Mouse (Mus musculus): ENCODE data around the gene Bglap3.
"Not testable (repeated sequence)": the region's sequence is repeated elsewhere in the genome, so short reads cannot be mapped to it uniquely, and the experiment has no call there.

Bglap3 gene

GRCm38 (mm10) chr3:88372643-88373042 lies at the start of gene Bglap3:
Gene Bglap3, minus strand, starts transcription at chr3:88372743.
- in situ Hi-C loops (cut with MboI, MseI) = not testable (repeated sequence)

- in situ Hi-C loops (cut with MboI, MseI) = no loop called here
Measured at GRCm38 (mm10) chr3:88422020-88422720, 49.6 kb upstream of the Bglap3 start.

- in situ Hi-C loops (cut with MboI, MseI) = no loop called here
Measured at GRCm38 (mm10) chr3:88420771-88421170, 48.2 kb upstream of the Bglap3 start.

- in situ Hi-C loops (cut with MboI, MseI) = no loop called here
Measured at GRCm38 (mm10) chr3:88418016-88418415, 45.5 kb upstream of the Bglap3 start.

- in situ Hi-C loops (cut with MboI, MseI) = no loop called here
Measured at GRCm38 (mm10) chr3:88415668-88416067, 43.1 kb upstream of the Bglap3 start.

- in situ Hi-C loops (cut with MboI, MseI) = loop anchor here (5.0 kb wide), 1 partner anchor 110 kb away; no protein-coding TSS in a partner anchor
Measured at GRCm38 (mm10) chr3:88412636-88413035, 40.1 kb upstream of the Bglap3 start.

GRCm38 (mm10) chr3:88411681-88412080 lies 39.1 kb upstream of the Bglap3 start:
- in situ Hi-C loops (cut with MboI, MseI) = loop anchor here (5.0 kb wide), 1 partner anchor 111 kb away; no protein-coding TSS in a partner anchor

- in situ Hi-C loops (cut with MboI, MseI) = loop anchor here (5.0 kb wide), 1 partner anchor 112 kb away; no protein-coding TSS in a partner anchor
Measured at GRCm38 (mm10) chr3:88410645-88411031, 38.1 kb upstream of the Bglap3 start.

GRCm38 (mm10) chr3:88409741-88410644 lies 37.5 kb upstream of the Bglap3 start, which contains the start of gene Pmf1:
Gene Pmf1, minus strand, starts transcription at chr3:88410331.
- in situ Hi-C loops (cut with MboI, MseI) = loop anchor here (5.0 kb wide), 2 partner anchors 62 to 112 kb away; no protein-coding TSS in a partner anchor

- in situ Hi-C loops (cut with MboI, MseI) = loop anchor here (5.0 kb wide), 1 partner anchor 63 kb away; no protein-coding TSS in a partner anchor
Measured at GRCm38 (mm10) chr3:88408953-88409352, 36.4 kb upstream of the Bglap3 start.

GRCm38 (mm10) chr3:88407529-88407928 lies 35.0 kb upstream of the Bglap3 start:
- in situ Hi-C loops (cut with MboI, MseI) = loop anchor here (5.0 kb wide), 1 partner anchor 65 kb away; no protein-coding TSS in a partner anchor

GRCm38 (mm10) chr3:88407090-88407489 lies 34.5 kb upstream of the Bglap3 start:
- in situ Hi-C loops (cut with MboI, MseI) = loop anchor here (5.0 kb wide), 1 partner anchor 65 kb away; no protein-coding TSS in a partner anchor

- in situ Hi-C loops (cut with MboI, MseI) = no loop called here
Measured at GRCm38 (mm10) chr3:88403522-88404230, 31.1 kb upstream of the Bglap3 start.

- in situ Hi-C loops (cut with MboI, MseI) = no loop called here
Measured at GRCm38 (mm10) chr3:88398666-88399065, 26.1 kb upstream of the Bglap3 start.

- in situ Hi-C loops (cut with MboI, MseI) = no loop called here
Measured at GRCm38 (mm10) chr3:88395742-88396141, 23.2 kb upstream of the Bglap3 start.

- in situ Hi-C loops (cut with MboI, MseI) = no loop called here
Measured at GRCm38 (mm10) chr3:88395288-88395687, 22.7 kb upstream of the Bglap3 start.

GRCm38 (mm10) chr3:88393776-88394375 lies 21.3 kb upstream of the Bglap3 start:
- in situ Hi-C loops (cut with MboI, MseI) = no loop called here

- in situ Hi-C loops (cut with MboI, MseI) = no loop called here
Measured at GRCm38 (mm10) chr3:88384364-88384763, 11.8 kb upstream of the Bglap3 start, which contains the start of gene Bglap. Gene Bglap, minus strand, starts transcription at chr3:88384464.

- in situ Hi-C loops (cut with MboI, MseI) = not testable (repeated sequence)
Measured at GRCm38 (mm10) chr3:88382383-88382782, 9.8 kb upstream of the Bglap3 start.

GRCm38 (mm10) chr3:88381389-88382315 lies 9.1 kb upstream of the Bglap3 start:
- in situ Hi-C loops (cut with MboI, MseI) = not testable (repeated sequence)
